Mouse (Mus musculus): Measurements from ENCODE around the gene Cib1. TPM values are rescaled to one million over a fixed set of nuclear protein-coding genes. Genes with fewer than 3 reads are reported as not detected.
A peak's percentile ranks its signal among the peaks of the same experiment; 100 is the strongest.

Gene Cib1
- polyA plus RNA-seq, 1 experiment from 2014 or later: 108 TPM

DNA sequence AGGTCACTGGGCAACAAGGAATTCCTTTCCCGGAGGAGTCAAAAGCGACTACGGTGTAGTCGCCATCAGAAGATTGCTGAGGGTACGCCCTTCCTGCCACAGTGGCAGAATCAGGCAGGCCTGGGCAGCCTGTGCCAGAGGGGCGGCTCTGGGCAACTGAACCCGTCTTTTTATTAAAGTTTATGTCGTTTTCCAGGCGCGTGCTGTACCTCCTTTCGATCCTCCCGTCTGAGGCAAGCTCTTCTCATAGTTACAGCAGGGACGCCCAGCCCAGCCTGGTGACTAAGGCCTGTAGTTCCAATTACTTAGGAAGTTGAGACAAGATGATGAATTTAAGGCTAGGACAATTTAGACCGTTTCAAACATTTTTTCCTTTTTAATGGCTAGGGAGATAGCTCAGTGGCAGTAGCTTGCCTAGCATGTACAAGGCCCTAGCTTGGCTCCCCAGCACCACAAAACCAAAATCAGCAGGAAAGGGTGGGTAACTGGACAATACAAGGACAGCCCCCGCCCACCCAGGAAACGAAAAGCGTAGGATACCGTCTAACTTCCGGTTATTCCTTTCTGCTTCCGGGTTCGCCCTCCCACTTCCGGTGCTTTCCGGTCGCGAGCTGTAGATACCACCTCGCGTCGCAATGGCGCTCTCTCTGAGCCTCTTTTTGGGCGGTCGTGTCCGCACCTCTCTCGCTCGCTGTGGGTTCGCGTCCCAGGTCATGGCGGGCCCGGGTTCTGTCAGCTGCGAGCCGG lies 28.2 kb upstream of the Cib1 start, which contains the start of gene Ngrn:
TSS of gene Ngrn (plus strand) at position 591 of the 747 bp plus-strand sequence.
- Histone ChIP-seq H3K9ac (peak within 1 kb of the TSS; percentile 69), H3K27ac (replicated peaks) (peak within 1 kb of the TSS; percentile 84), H3K4me1 (peaks cover 13% of the 10 kb centered on the region; the same call in 1 of the 2 replicates), H3K27me3 (peaks cover 21% of the 10 kb centered on the region), H3K36me3 (peaks cover 26% of the 10 kb centered on the region), H3K9me3 (replicated peaks) (no peaks in the 10 kb centered on the region), H3K4me2 (replicated peaks) (peak within 1 kb of the TSS; percentile 82), H3K4me3 (replicated peaks) (peak within 1 kb of the TSS; percentile 79)
- WGBS: 24% methylated on average over 40 of the region's 40 CpGs
- ATAC-seq (ENCODE audit: insufficient number of reproducible peaks, low FRiP score, low TSS enrichment, low read depth): peak; percentile 83

DNA sequence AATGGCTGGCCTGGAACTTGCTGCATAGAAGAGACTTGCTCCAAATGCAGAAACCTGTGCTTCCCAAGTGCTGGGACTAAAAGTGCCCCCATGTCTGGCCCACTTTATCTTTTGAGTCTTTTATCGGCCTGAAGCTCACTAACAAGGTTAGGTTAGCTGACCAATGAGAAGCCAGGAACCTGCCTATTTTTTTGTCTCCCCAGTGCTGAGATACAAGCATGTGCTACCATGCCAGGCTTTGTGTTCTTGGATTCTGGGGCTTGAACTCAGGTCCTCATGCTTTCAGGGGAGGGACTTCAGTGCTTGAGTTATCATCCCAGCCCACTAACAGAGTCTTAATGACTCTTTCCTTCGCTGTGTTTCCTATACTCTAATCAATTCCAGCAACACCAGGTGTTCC lies 25.1 kb upstream of the Cib1 start:
- H3K27me3 ChIP-seq: peaks cover 26% of the 10 kb centered on the region
- WGBS: 52% methylated on average over 2 of the region's 2 CpGs
- peaks cover 13% of the 10 kb centered on the region; the same call in 1 of the 2 replicates for H3K4me1 ChIP-seq
- no peaks in the 10 kb centered on the region for H3K36me3 ChIP-seq
- no peak overlapping the region for H3K9ac ChIP-seq
- H3K4me2 ChIP-seq (replicated peaks): no peak overlapping the region
- no peaks in the 10 kb centered on the region for H3K9me3 ChIP-seq (replicated peaks)
- H3K27ac ChIP-seq (replicated peaks): no peak overlapping the region
- no peak overlapping the region for H3K4me3 ChIP-seq (replicated peaks)
- ATAC-seq (ENCODE audit: insufficient number of reproducible peaks, low FRiP score, low TSS enrichment, low read depth): no peak

GRCm38 (mm10) chr7:80255981-80256380 lies 23.4 kb upstream of the Cib1 start:
- WGBS: 66% methylated on average over 2 of the region's 2 CpGs
- Histone ChIP-seq H3K4me1 (peaks cover 5% of the 10 kb centered on the region; the same call in 1 of the 2 replicates), H3K36me3 (no peaks in the 10 kb centered on the region), H3K4me2 (replicated peaks) (no peak overlapping the region), H3K4me3 (replicated peaks) (no peak overlapping the region), H3K9me3 (replicated peaks) (no peaks in the 10 kb centered on the region), H3K27me3 (peaks cover 26% of the 10 kb centered on the region), H3K27ac (replicated peaks) (no peak overlapping the region), H3K9ac (no peak overlapping the region)
- ATAC-seq (ENCODE audit: insufficient number of reproducible peaks, low FRiP score, low TSS enrichment, low read depth): no peak

- Histone ChIP-seq H3K36me3 (no peaks in the 10 kb centered on the region), H3K4me2 (replicated peaks) (no peak overlapping the region), H3K9me3 (replicated peaks) (no peaks in the 10 kb centered on the region), H3K4me1 (no peaks in the 10 kb centered on the region), H3K27me3 (peaks cover 11% of the 10 kb centered on the region), H3K4me3 (replicated peaks) (no peak overlapping the region), H3K27ac (replicated peaks) (no peak overlapping the region), H3K9ac (no peak overlapping the region)
- 84% methylated on average over 11 of the region's 11 CpGs for WGBS
- ATAC-seq (ENCODE audit: insufficient number of reproducible peaks, low FRiP score, low TSS enrichment, low read depth): no peak
Observed at GRCm38 (mm10) chr7:80252886-80253285, 20.3 kb upstream of the Cib1 start.

- H3K9ac ChIP-seq: no peak overlapping the region
- WGBS: 75% methylated on average over 7 of the region's 7 CpGs
- H3K27me3 ChIP-seq: peaks cover 11% of the 10 kb centered on the region
- no peak overlapping the region for H3K4me2 ChIP-seq (replicated peaks)
- ATAC-seq (ENCODE audit: insufficient number of reproducible peaks, low FRiP score, low TSS enrichment, low read depth): no peak
- no peaks in the 10 kb centered on the region for H3K4me1 ChIP-seq
- H3K4me3 ChIP-seq (replicated peaks): no peak overlapping the region
- no peaks in the 10 kb centered on the region for H3K9me3 ChIP-seq (replicated peaks)
- H3K27ac ChIP-seq (replicated peaks): no peak overlapping the region
- no peaks in the 10 kb centered on the region for H3K36me3 ChIP-seq
Observed at GRCm38 (mm10) chr7:80252437-80252836, 19.8 kb upstream of the Cib1 start.

- Histone ChIP-seq H3K9ac (no peak overlapping the region), H3K27me3 (no peaks in the 10 kb centered on the region), H3K27ac (replicated peaks) (no peak overlapping the region), H3K9me3 (replicated peaks) (no peaks in the 10 kb centered on the region), H3K4me3 (replicated peaks) (peak overlapping the region; percentile 62), H3K4me2 (replicated peaks) (peak overlapping the region; percentile 59), H3K4me1 (no peaks in the 10 kb centered on the region), H3K36me3 (no peaks in the 10 kb centered on the region)
- ATAC-seq (ENCODE audit: insufficient number of reproducible peaks, low FRiP score, low TSS enrichment, low read depth): no peak
- 61% methylated on average over 7 of the region's 7 CpGs for WGBS
Observed at GRCm38 (mm10) chr7:80246859-80247258, 14.2 kb upstream of the Cib1 start.

DNA sequence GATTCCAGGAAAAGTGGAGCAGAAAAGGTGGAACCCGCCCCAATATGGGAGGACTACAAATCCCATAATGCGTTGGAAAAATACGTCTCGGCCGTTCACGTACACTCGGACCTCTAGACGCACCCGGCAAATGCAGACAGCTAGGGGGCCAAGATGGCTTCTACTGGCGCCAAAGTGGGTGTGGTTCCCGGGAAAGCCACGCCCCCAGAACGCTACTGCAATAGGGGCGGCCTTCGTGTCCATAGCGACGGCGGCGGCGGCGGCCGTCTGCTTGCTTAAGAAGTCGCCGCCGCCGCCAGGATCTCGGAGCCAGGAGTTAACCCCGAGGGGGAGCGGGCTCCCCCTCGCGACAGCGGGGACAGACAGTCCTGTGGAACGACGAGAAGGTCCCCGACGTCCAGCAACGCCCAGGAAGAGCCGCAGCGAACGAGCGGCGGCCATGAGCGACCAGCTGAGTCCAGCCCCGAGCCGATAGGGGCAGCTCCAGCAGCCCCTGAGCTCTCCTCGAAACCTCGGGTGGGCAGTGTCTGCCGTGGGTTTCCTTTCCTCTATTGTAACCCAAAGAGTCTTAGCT lies 13.6 kb upstream of the Cib1 start, which contains the start of gene Ttll13:
TSS of gene Ttll13 (plus strand) at position 229 of the 574 bp plus-strand sequence.
- Histone ChIP-seq H3K4me2 (replicated peaks) (peak within 1 kb of the TSS; percentile 59), H3K4me3 (replicated peaks) (peak within 1 kb of the TSS; percentile 62), H3K27me3 (no peaks in the 10 kb centered on the region), H3K9ac (peak within 1 kb of the TSS; percentile 46), H3K36me3 (0 out of 2 replicates have a peak, but pooled peaks cover 3% of the 10 kb centered on the region), H3K9me3 (replicated peaks) (no peaks in the 10 kb centered on the region), H3K27ac (replicated peaks) (peak within 1 kb of the TSS; percentile 63), H3K4me1 (no peaks in the 10 kb centered on the region)
- 0% methylated on average over 48 of the region's 48 CpGs for WGBS
- peak; percentile 99 for ATAC-seq (ENCODE audit: insufficient number of reproducible peaks, low FRiP score, low TSS enrichment, low read depth)

DNA sequence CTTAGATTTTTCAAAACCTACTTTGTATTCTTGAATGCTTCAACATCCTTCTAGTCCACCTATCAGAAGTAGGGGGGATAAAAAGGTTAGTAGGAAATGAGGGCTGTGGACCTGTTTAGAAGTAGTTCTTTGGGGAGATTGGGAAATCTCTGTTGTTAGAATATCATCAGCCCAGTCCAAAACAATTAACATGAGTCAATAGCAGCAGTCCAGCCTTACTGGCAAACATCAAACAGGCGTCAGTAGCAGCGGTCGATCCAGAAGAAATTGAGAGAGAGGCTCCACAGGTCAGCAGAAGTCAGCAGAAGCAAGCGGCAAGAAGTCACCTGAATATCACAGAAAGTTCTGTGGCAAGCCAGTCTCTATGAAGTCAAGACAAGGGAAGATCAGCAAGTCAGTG lies 12.2 kb upstream of the Cib1 start:
- Histone ChIP-seq H3K27ac (replicated peaks) (no peak overlapping the region), H3K36me3 (peaks cover 14% of the 10 kb centered on the region; the same call in 1 of the 2 replicates), H3K9ac (no peak overlapping the region), H3K4me3 (replicated peaks) (no peak overlapping the region), H3K27me3 (no peaks in the 10 kb centered on the region), H3K4me1 (no peaks in the 10 kb centered on the region), H3K9me3 (replicated peaks) (no peaks in the 10 kb centered on the region), H3K4me2 (replicated peaks) (no peak overlapping the region)
- 93% methylated on average over 4 of the region's 4 CpGs for WGBS
- no peak for ATAC-seq (ENCODE audit: insufficient number of reproducible peaks, low FRiP score, low TSS enrichment, low read depth)

DNA sequence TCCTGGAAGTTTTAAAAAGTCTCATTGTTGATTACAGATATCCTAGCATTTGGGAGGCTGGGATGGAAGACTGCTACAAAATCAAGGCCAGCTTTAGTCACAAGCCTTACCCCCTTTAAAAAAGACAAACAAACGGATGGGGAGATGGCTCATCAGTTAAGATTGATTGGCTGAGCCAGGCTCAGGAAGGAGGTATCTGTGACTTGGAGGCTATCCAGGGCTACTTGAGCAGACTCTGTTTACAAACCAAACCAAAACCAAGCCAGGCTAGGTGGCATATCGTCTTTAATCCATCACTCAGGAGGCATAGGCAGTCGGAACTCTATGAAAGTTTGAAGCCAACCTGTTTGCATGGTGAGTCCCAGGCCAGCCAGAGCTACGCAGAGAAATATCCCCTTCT lies 9.0 kb upstream of the Cib1 start:
- H3K27ac ChIP-seq (replicated peaks): no peak overlapping the region
- H3K27me3 ChIP-seq: no peaks in the 10 kb centered on the region
- WGBS: 77% methylated on average over 4 of the region's 4 CpGs

GRCm38 (mm10) chr7:80238542-80238941 lies 5.9 kb upstream of the Cib1 start:
- no peak for ATAC-seq (ENCODE audit: insufficient number of reproducible peaks, low FRiP score, low TSS enrichment, low read depth)
- 90% methylated on average over 10 of the region's 10 CpGs for WGBS

More for the DNA sequence above, 9.0 kb upstream of the Cib1 start:
- no peaks in the 10 kb centered on the region for H3K9me3 ChIP-seq (replicated peaks)
- H3K36me3 ChIP-seq: peaks cover 30% of the 10 kb centered on the region
- ATAC-seq (ENCODE audit: insufficient number of reproducible peaks, low FRiP score, low TSS enrichment, low read depth): no peak
- H3K4me3 ChIP-seq (replicated peaks): no peak overlapping the region
- no peak overlapping the region for H3K9ac ChIP-seq
- H3K4me2 ChIP-seq (replicated peaks): no peak overlapping the region
- H3K4me1 ChIP-seq: no peaks in the 10 kb centered on the region

DNA sequence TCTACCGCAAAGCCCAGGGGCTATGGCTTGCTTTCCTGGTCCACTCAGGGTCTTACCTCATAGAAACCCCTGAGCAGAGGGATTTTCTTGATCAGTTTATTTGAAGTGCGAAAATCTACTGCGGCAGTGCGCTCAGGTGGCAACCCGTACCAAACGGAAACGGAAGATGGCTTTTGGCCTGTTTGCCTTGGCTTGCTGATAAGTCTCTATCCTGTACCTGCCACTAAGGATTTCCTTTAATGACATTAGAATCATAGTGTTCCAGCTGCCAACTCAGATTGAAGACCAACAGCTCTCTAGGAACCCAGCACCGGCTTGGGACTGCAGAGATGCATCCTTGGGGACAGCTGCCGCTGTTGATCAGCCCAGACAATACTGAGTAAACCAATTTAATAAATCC lies 1.2 kb upstream of the Cib1 start:
- Histone ChIP-seq H3K4me1 (peaks cover 18% of the 10 kb centered on the region), H3K9me3 (replicated peaks) (no peaks in the 10 kb centered on the region), H3K9ac (no peak overlapping the region), H3K4me3 (replicated peaks) (peak overlapping the region; percentile 70), H3K4me2 (replicated peaks) (peak overlapping the region; percentile 94), H3K36me3 (peaks cover 8% of the 10 kb centered on the region), H3K27ac (replicated peaks) (no peak overlapping the region), H3K27me3 (no peaks in the 10 kb centered on the region)
- WGBS: 80% methylated on average over 9 of the region's 9 CpGs
- ATAC-seq (ENCODE audit: insufficient number of reproducible peaks, low FRiP score, low TSS enrichment, low read depth): no peak

More at GRCm38 (mm10) chr7:80238542-80238941, 5.9 kb upstream of the Cib1 start:
- H3K4me3 ChIP-seq (replicated peaks): no peak overlapping the region
- peaks cover 5% of the 10 kb centered on the region for H3K4me1 ChIP-seq
- H3K27ac ChIP-seq (replicated peaks): no peak overlapping the region
- H3K4me2 ChIP-seq (replicated peaks): no peak overlapping the region
- H3K9me3 ChIP-seq (replicated peaks): no peaks in the 10 kb centered on the region
- no peaks in the 10 kb centered on the region for H3K27me3 ChIP-seq
- H3K36me3 ChIP-seq: peaks cover 30% of the 10 kb centered on the region
- no peak overlapping the region for H3K9ac ChIP-seq

Data from embryonic facial prominence, embryonic 15.5 days (tissue).